Mouse (Mus musculus): ENCODE measurements around the gene Epb41.

DNA sequence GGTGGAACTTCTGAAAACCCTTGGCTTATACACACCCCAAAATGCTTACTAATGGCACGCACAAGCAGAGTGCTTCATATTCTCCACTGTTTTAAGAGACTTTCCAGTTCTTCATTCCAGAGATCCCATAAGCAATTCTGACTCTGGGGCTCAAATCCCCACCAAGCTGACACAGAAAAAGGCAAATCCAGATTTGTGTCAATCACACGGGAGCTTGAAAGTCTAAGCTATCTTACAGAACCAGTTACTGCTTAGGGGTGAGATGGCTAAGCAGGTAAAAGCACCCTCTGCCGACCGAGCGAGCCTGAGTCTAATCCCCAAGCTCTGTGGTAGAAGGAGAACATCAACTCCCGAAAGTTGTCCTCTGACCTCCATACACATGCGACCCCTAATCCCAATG lies 76.5 kb downstream of the Epb41 start:
- TF ChIP-seq CTCF (IDR thresholded peaks at IDR 0.05; ENCODE audit: low read depth, low read length) (no peak), TAL1 (conservative IDR thresholded peaks at IDR 0.05; ENCODE audit: low read depth, low read length) (no peak), GATA1 (IDR thresholded peaks at IDR 0.05; ENCODE audit: borderline replicate concordance, low read length) (no peak)
